Mouse (Mus musculus) thymus, adult 2 months (tissue): Measurements from ENCODE around the gene Nsmce1. TPM values are rescaled to one million over a fixed set of nuclear protein-coding genes. Genes with fewer than 3 reads are reported as not detected.

Source experiments
- DNase-seq: peaks from one replicate; pipeline ENCODE4 v3.0.0; 2021
- H3K27ac ChIP-seq: fragments of 200-500 bp; 2 replicates; pipeline ENCODE4 v1.5.1; 2012; ENCODE audit warnings: low read length, control low read depth; ENCODE audit not compliant: control insufficient read depth, insufficient read depth
- H3K27me3 ChIP-seq: fragments of 200-500 bp; 2 replicates; pipeline ENCODE4 v1.6.1; 2012; ENCODE audit warnings: mild to moderate bottlenecking, low read length, moderate library complexity, mixed read lengths; ENCODE audit not compliant: control insufficient read depth, insufficient read depth
- H3K36me3 ChIP-seq: fragments of 200-500 bp; 2 replicates; pipeline ENCODE4 v1.6.1; 2012; ENCODE audit warnings: mild to moderate bottlenecking, low read length, moderate library complexity; ENCODE audit not compliant: control insufficient read depth, insufficient read depth
- H3K4me1 ChIP-seq: fragments of 200-500 bp; replicated peaks from 2 replicates; pipeline ENCODE4 v1.6.1; 2012; ENCODE audit warnings: low read length; ENCODE audit not compliant: control insufficient read depth, insufficient read depth
- H3K4me3 ChIP-seq: fragments of 200-500 bp; 2 replicates; pipeline ENCODE4 v1.5.1; 2012; ENCODE audit warnings: mild to moderate bottlenecking, low read length, control low read depth, moderate library complexity; ENCODE audit not compliant: control insufficient read depth, insufficient read depth
- CTCF ChIP-seq: fragments of 200-500 bp; IDR thresholded peaks from 2 replicates; pipeline ENCODE4 v1.5.1; 2012; ENCODE audit warnings: mild to moderate bottlenecking, control low read depth, low read length, moderate library complexity, borderline replicate concordance; ENCODE audit not compliant: control insufficient read depth, poor library complexity, insufficient read depth; ENCODE audit errors: extremely low read depth
- POLR2A ChIP-seq: fragments of 200-500 bp; IDR thresholded peaks from 2 replicates; pipeline ENCODE4 v1.6.1; 2012; ENCODE audit warnings: mild to moderate bottlenecking, low read length, control low read depth, moderate library complexity; ENCODE audit not compliant: control insufficient read depth, poor library complexity, insufficient read depth; ENCODE audit errors: extremely low read depth
- WGBS: fragments of 180-500 bp; shearing (Covaris S2); methylation state at CpG from one replicate; pipeline ENCODE4 v1.1.7; 2018; 5-methylcytosine and 5-hydroxymethylcytosine counted together
- polyA plus RNA-seq: library from polyadenylated mRNA; depleted of rRNA; stranded (reverse); fragments of >200 nt; gene quantifications from 2 replicates; pipeline ENCODE4 v1.2.3, GENCODE M21; 2012

Gene Nsmce1
- polyA plus RNA-seq, 1 experiment, result 111 TPM

- peak overlapping the region; percentile 29 for H3K4me3 ChIP-seq
- H3K36me3 ChIP-seq, result no peaks in the 10 kb centered on the region
- TF ChIP-seq CTCF (no peak), POLR2A (no peak)
- H3K4me1 ChIP-seq, result peaks cover 65% of the 10 kb centered on the region
- peak overlapping the region; percentile 92 for H3K27ac ChIP-seq
- no peaks in the 10 kb centered on the region for H3K27me3 ChIP-seq
- WGBS, result 15% methylated on average over 12 of the region's 12 CpGs
- DNase-seq, result no peak
Observed at GRCm38 (mm10) chr7:125491760-125492159, 364 bp upstream of the Nsmce1 start.

- no peak for DNase-seq
- peaks cover 74% of the 10 kb centered on the region for H3K4me1 ChIP-seq
- WGBS, result 40% methylated on average over 2 of the region's 2 CpGs
- TF ChIP-seq CTCF (no peak), POLR2A (no peak)
- H3K27me3 ChIP-seq, result no peaks in the 10 kb centered on the region
- no peaks in the 10 kb centered on the region for H3K36me3 ChIP-seq
- H3K4me3 ChIP-seq, result no peak overlapping the region
- H3K27ac ChIP-seq, result peak overlapping the region; percentile 50
Observed at GRCm38 (mm10) chr7:125489636-125490035, 1.8 kb downstream of the Nsmce1 start.

GRCm38 (mm10) chr7:125488706-125489105 is 2.7 kb downstream of the Nsmce1 start:
- 0 out of 2 replicates have a peak overlapping the region, but pooled peaks have one; percentile 4 for H3K4me3 ChIP-seq
- H3K27me3 ChIP-seq, result no peaks in the 10 kb centered on the region
- H3K4me1 ChIP-seq, result peaks cover 72% of the 10 kb centered on the region
- TF ChIP-seq POLR2A (no peak), CTCF (no peak)
- peak overlapping the region; percentile 94 for H3K27ac ChIP-seq
- WGBS, result 10% methylated on average over 6 of the region's 6 CpGs
- no peak for DNase-seq
- no peaks in the 10 kb centered on the region for H3K36me3 ChIP-seq

- no peaks in the 10 kb centered on the region for H3K27me3 ChIP-seq
- DNase-seq, result no peak
- H3K36me3 ChIP-seq, result 0 out of 2 replicates have a peak, but pooled peaks cover 4% of the 10 kb centered on the region
- peaks cover 64% of the 10 kb centered on the region for H3K4me1 ChIP-seq
- 24% methylated on average over 10 of the region's 10 CpGs for WGBS
- peak overlapping the region; percentile 86 for H3K27ac ChIP-seq
- no peak overlapping the region for H3K4me3 ChIP-seq
- TF ChIP-seq POLR2A (no peak), CTCF (no peak)
Observed at GRCm38 (mm10) chr7:125487126-125487525, 4.3 kb downstream of the Nsmce1 start.

- 0 out of 2 replicates have a peak, but pooled peaks have one; percentile 13 for TF ChIP-seq CTCF
- no peak for TF ChIP-seq POLR2A
- H3K4me1 ChIP-seq, result peaks cover 58% of the 10 kb centered on the region
- 78% methylated on average over 16 of the region's 16 CpGs for WGBS
- no peaks in the 10 kb centered on the region for H3K27me3 ChIP-seq
- H3K27ac ChIP-seq, result peak overlapping the region; percentile 69
- 0 out of 2 replicates have a peak, but pooled peaks cover 4% of the 10 kb centered on the region for H3K36me3 ChIP-seq
- DNase-seq, result no peak
- no peak overlapping the region for H3K4me3 ChIP-seq
Observed at GRCm38 (mm10) chr7:125486121-125486630, 5.2 kb downstream of the Nsmce1 start.

GRCm38 (mm10) chr7:125484791-125485190 is 6.6 kb downstream of the Nsmce1 start:
- Histone ChIP-seq H3K36me3 (0 out of 2 replicates have a peak, but pooled peaks cover 9% of the 10 kb centered on the region), H3K4me3 (no peak overlapping the region), H3K4me1 (peaks cover 52% of the 10 kb centered on the region), H3K27me3 (no peaks in the 10 kb centered on the region), H3K27ac (0 out of 2 replicates have a peak overlapping the region, but pooled peaks have one; percentile 5)
- TF ChIP-seq POLR2A, result no peak
- TF ChIP-seq CTCF, result no peak
- 94% methylated on average over 7 of the region's 7 CpGs for WGBS
- no peak for DNase-seq
